Mouse (Mus musculus) kidney, postnatal 0 days (tissue): ENCODE data around the gene Ccdc144b. TPM values are rescaled to one million over a fixed set of nuclear protein-coding genes. Genes with fewer than 3 reads are reported as not detected.

Source experiments
- ATAC-seq: fragments of 200-750 bp; cut with Nextera tagmentation; replicated peaks from 2 replicates; pipeline ENCODE4 v1.8.0; 2017; ENCODE audit warnings: low read depth, moderate number of reproducible peaks, moderate TSS enrichment, moderate library complexity; ENCODE audit not compliant: low FRiP score
- DNase-seq: peaks from one replicate; pipeline ENCODE4 v3.0.0-alpha.2; 2016; ENCODE audit warnings: low spot score
- H3K27ac ChIP-seq: fragments of 300-500 bp; sonication (generic); 2 replicates; pipeline ENCODE4 v1.5.1; 2014; ENCODE audit warnings: mild to moderate bottlenecking
- H3K27me3 ChIP-seq: fragments of 300-500 bp; sonication (generic); 2 replicates; pipeline ENCODE4 v1.6.1; 2014; ENCODE audit warnings: low read length, mixed read lengths; ENCODE audit not compliant: insufficient read depth
- H3K36me3 ChIP-seq: fragments of 300-500 bp; sonication (generic); 2 replicates; pipeline ENCODE4 v1.6.1; 2014; ENCODE audit warnings: low read length, mixed read lengths; ENCODE audit not compliant: insufficient read depth
- H3K4me1 ChIP-seq: fragments of 300-500 bp; sonication (generic); replicated peaks from 2 replicates; pipeline ENCODE4 v1.6.1; 2014; ENCODE audit warnings: antibody characterized with exemption, low read length, mixed read lengths; ENCODE audit not compliant: insufficient read depth
- H3K4me2 ChIP-seq: fragments of 300-500 bp; sonication (generic); 2 replicates; pipeline ENCODE4 v1.6.1; 2014; ENCODE audit warnings: mild to moderate bottlenecking, low read length, moderate library complexity, mixed read lengths
- H3K4me3 ChIP-seq: fragments of 300-500 bp; sonication (generic); replicated peaks from 2 replicates; pipeline ENCODE4 v1.5.1; 2014; ENCODE audit warnings: low read depth, low read length
- H3K9ac ChIP-seq: fragments of 300-500 bp; sonication (generic); 2 replicates; pipeline ENCODE4 v1.6.1; 2014; ENCODE audit warnings: low read depth, low read length
- H3K9me3 ChIP-seq: fragments of 300-500 bp; sonication (generic); replicated peaks from 2 replicates; pipeline ENCODE4 v1.6.1; 2016; ENCODE audit warnings: low read length, inconsistent platforms, mixed read lengths
- CTCF ChIP-seq: IDR thresholded peaks from 2 replicates; pipeline ENCODE4 v1.5.1; 2016; ENCODE audit warnings: antibody characterized with exemption, low read depth, mild to moderate bottlenecking, moderate library complexity
- WGBS: fragments of 180-500 bp; shearing (Covaris S2); extraction: QIAGEN DNeasy Blood & Tissue Kit; methylation state at CpG from one replicate; pipeline ENCODE4 v1.1.7; 2014; 5-methylcytosine and 5-hydroxymethylcytosine counted together
- polyA plus RNA-seq: library from polyadenylated mRNA; unstranded; fragments of >200 nt; fragmentation: Nextera tagmentation; extraction: Ambion mirVana; gene quantifications from 2 replicates; pipeline ENCODE4 v1.2.1, GENCODE M21; 2015

Ccdc144b gene
- polyA plus RNA-seq, 1 experiment from 2014 or later: not detected

GRCm38 (mm10) chr3:36065843-36066651 is 12.7 kb upstream of the Ccdc144b start, which contains the start of gene Acad9:
Gene Acad9 (plus strand): TSS chr3:36065979.
- Histone ChIP-seq H3K27ac (peak within 1 kb of the TSS; percentile 68), H3K9me3 (no peaks in the 10 kb centered on the region), H3K9ac (peak within 1 kb of the TSS; percentile 85), H3K4me3 (peak within 1 kb of the TSS; percentile 83), H3K4me1 (peaks cover 5% of the 10 kb centered on the region; the same call in 1 of the 2 replicates), H3K4me2 (peak within 1 kb of the TSS; percentile 79), H3K27me3 (no peaks in the 10 kb centered on the region), H3K36me3 (peaks cover 12% of the 10 kb centered on the region)
- peak; percentile 98 for ATAC-seq
- peak; percentile 97 for DNase-seq
- no peak for TF ChIP-seq CTCF
- WGBS: under 1% methylated on average over 49 of the region's 49 CpGs

- H3K4me3 ChIP-seq: peak overlapping the region; percentile 83
Measured at GRCm38 (mm10) chr3:36065166-36065565, 11.8 kb upstream of the Ccdc144b start.

GRCm38 (mm10) chr3:36064592-36065061 is 11.3 kb upstream of the Ccdc144b start:
- H3K9ac ChIP-seq: no peak overlapping the region
- H3K27ac ChIP-seq: no peak overlapping the region
- no peak overlapping the region for H3K4me3 ChIP-seq
- H3K36me3 ChIP-seq: no peaks in the 10 kb centered on the region
- DNase-seq (no peak), ATAC-seq (no peak)
- no peaks in the 10 kb centered on the region for H3K27me3 ChIP-seq
- H3K4me2 ChIP-seq: no peak overlapping the region
- H3K4me1 ChIP-seq: peaks cover 5% of the 10 kb centered on the region; the same call in 1 of the 2 replicates
- no peak for TF ChIP-seq CTCF
- H3K9me3 ChIP-seq: no peaks in the 10 kb centered on the region
- WGBS: 94% methylated on average over 1 of the region's 1 CpGs

More at GRCm38 (mm10) chr3:36065166-36065565, 11.8 kb upstream of the Ccdc144b start:
- Histone ChIP-seq H3K4me1 (peaks cover 5% of the 10 kb centered on the region; the same call in 1 of the 2 replicates), H3K4me2 (peak overlapping the region; percentile 79), H3K36me3 (peaks cover 4% of the 10 kb centered on the region; the same call in 1 of the 2 replicates), H3K27me3 (no peaks in the 10 kb centered on the region), H3K27ac (no peak overlapping the region), H3K9me3 (no peaks in the 10 kb centered on the region), H3K9ac (no peak overlapping the region)
- 93% methylated on average over 2 of the region's 2 CpGs for WGBS
- TF ChIP-seq CTCF: no peak
- ATAC-seq (no peak), DNase-seq (peak; percentile 2)

DNA sequence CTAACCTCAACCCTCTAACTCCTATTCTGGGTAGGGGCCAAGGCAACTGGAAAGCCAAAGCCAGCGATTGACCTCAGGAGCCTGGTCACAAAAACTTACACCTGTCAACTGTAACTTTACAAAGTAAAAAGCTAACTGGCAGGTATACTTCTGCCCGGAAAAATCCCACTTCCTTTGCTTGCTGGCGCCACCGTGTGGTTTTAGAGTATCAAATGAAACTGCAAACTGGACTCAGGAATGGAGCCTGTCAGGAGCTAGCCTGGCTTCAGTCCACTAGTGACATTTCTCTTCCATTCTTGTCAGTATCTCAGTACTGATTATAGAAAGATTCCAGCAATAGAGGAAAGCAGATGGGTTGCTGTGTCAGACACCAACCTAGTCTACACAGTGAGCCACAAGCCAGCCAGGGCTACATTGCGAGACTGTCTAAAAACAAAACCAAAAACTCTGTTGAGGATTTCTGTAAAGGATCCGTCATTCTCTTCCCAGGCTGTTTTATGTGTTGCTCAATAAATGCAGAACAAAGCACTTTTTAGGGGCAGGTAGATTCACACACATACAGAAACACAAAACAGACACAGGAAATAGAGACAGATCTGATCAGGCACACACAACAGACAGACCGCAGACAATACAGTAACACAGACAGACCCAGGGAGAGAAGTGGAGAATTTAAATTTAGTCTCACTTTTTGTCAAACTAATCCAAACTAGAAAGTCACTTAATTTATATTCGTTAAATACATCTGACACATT is 6.9 kb upstream of the Ccdc144b start:
- Histone ChIP-seq H3K36me3 (no peaks in the 10 kb centered on the region), H3K27me3 (no peaks in the 10 kb centered on the region), H3K27ac (no peak overlapping the region), H3K9ac (no peak overlapping the region), H3K4me3 (no peak overlapping the region), H3K4me1 (no peaks in the 10 kb centered on the region), H3K4me2 (no peak overlapping the region), H3K9me3 (no peaks in the 10 kb centered on the region)
- peak; percentile 83 for DNase-seq
- peak; percentile 83 for TF ChIP-seq CTCF
- 0 out of 2 replicates have a peak, but pooled peaks have one; percentile 17 for ATAC-seq
- 32% methylated on average over 8 of the region's 8 CpGs for WGBS

GRCm38 (mm10) chr3:36049106-36049505 is 4.2 kb downstream of the Ccdc144b start:
- Histone ChIP-seq H3K4me1 (no peaks in the 10 kb centered on the region), H3K4me3 (no peak overlapping the region), H3K9me3 (no peaks in the 10 kb centered on the region), H3K27me3 (no peaks in the 10 kb centered on the region), H3K4me2 (no peak overlapping the region), H3K27ac (no peak overlapping the region), H3K36me3 (no peaks in the 10 kb centered on the region), H3K9ac (no peak overlapping the region)
- WGBS: 61% methylated on average over 1 of the region's 1 CpGs
- ATAC-seq (no peak), DNase-seq (no peak)
- TF ChIP-seq CTCF: no peak

- Histone ChIP-seq H3K4me2 (no peak overlapping the region), H3K27ac (no peak overlapping the region), H3K4me3 (no peak overlapping the region), H3K27me3 (no peaks in the 10 kb centered on the region), H3K36me3 (no peaks in the 10 kb centered on the region), H3K9me3 (no peaks in the 10 kb centered on the region), H3K9ac (no peak overlapping the region), H3K4me1 (no peaks in the 10 kb centered on the region)
- ATAC-seq (no peak), DNase-seq (no peak)
- no peak for TF ChIP-seq CTCF
- 77% methylated on average over 4 of the region's 4 CpGs for WGBS
Measured at GRCm38 (mm10) chr3:36045086-36045485, 8.3 kb downstream of the Ccdc144b start.
